Mouse (Mus musculus): ENCODE data around the gene Cfap161. TPM values are rescaled to one million over a fixed set of nuclear protein-coding genes. Genes with fewer than 3 reads are reported as not detected.

The Cfap161 gene
- total RNA-seq, 2 experiments from 2014 or later, result not detected

DNA sequence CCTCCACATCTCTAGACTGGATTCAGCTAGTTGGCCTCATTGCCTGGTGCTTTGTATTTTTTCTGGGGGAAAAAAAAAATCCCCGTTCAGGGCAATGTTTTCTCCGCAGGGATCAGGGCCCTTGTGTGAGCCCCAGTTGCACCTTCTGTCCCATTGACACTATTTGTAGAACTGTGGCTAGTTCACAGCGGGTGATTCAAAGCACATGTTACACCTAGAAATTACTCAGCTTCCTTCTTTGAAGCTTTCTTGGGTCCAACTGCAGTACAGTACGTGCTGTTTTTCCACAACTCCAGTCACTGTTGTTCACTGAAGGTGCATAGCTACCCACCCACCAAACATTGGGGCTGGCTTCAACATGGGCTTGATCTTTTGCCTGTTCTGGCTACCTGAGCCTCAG lies 9.1 kb upstream of the Cfap161 start:
- DNase-seq (ENCODE audit: low spot score), result no peak
- intact Hi-C loops (cut with DNase I), result loop anchor here (2.0 kb wide), 2 partner anchors 107 to 135 kb away; no protein-coding TSS in a partner anchor

DNA sequence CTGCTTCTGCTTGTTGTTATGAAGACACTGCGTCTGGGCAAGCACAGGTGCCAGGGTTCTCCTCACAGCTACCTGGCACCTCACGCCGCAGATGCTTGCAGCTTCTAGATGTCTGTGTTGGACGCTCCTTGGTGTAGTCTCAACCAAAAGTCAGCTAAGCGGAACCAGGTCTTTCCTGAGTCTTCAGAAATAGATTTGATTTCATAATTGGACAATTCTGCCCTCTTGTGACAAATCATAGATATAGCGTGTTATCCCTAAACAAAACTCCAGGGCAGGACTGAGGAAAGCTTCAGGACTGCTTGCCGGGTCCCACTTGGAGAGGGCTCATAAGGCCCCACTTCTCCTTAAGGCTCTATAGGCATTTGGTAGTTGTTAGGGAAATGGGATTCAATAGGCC lies 7.8 kb upstream of the Cfap161 start:
- intact Hi-C loops (cut with DNase I), result loop anchor here (1.0 to 2.0 kb wide), 3 partner anchors 106 to 233 kb away; no protein-coding TSS in a partner anchor
- no peak for DNase-seq (ENCODE audit: low spot score)

DNA sequence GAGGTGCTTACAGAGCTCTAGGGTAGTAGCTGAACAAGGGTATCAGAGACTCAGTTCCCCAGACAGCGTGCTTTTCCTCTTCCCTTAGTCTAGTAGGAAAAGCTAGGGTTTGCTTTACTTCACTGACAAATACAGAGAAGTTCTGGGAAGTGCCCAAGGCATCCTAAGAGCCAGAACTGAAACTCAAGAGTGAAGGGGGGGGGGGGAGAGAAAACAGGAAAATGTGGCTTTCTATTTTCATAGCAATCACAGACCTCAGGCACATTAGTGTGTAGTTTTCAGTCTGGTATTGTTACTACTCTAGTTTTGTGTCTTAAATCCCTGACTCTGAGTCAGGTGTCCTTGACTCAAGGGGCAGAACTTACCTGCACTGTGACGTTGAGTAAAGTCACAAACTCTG lies 7.3 kb upstream of the Cfap161 start:
- intact Hi-C loops (cut with DNase I), result loop anchor here (1.0 to 2.0 kb wide), 3 partner anchors 105 to 233 kb away; no protein-coding TSS in a partner anchor
- no peak for DNase-seq (ENCODE audit: low spot score)

DNA sequence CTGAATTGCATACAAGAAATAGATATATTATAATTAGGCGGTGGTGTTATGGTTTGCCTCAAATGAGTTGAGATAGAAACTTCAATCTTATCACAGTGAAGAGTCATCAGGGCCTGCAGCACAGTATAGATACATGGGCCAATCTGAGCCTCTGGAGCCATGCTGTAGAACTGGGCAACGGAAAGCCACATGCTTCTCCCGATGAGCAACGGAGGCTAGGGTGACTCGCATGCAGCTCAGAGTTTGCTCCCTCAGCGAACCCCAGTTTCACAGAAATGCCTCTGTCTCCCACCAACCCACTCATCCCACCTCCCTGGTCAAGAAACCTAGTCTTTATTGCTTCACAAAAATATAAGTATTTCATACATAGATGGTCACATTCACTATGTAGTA lies 6.8 kb upstream of the Cfap161 start:
- intact Hi-C loops (cut with DNase I), result loop anchor here (1.0 kb wide), 1 partner anchor 24 kb away; no protein-coding TSS in a partner anchor
- DNase-seq (ENCODE audit: low spot score), result no peak

DNA sequence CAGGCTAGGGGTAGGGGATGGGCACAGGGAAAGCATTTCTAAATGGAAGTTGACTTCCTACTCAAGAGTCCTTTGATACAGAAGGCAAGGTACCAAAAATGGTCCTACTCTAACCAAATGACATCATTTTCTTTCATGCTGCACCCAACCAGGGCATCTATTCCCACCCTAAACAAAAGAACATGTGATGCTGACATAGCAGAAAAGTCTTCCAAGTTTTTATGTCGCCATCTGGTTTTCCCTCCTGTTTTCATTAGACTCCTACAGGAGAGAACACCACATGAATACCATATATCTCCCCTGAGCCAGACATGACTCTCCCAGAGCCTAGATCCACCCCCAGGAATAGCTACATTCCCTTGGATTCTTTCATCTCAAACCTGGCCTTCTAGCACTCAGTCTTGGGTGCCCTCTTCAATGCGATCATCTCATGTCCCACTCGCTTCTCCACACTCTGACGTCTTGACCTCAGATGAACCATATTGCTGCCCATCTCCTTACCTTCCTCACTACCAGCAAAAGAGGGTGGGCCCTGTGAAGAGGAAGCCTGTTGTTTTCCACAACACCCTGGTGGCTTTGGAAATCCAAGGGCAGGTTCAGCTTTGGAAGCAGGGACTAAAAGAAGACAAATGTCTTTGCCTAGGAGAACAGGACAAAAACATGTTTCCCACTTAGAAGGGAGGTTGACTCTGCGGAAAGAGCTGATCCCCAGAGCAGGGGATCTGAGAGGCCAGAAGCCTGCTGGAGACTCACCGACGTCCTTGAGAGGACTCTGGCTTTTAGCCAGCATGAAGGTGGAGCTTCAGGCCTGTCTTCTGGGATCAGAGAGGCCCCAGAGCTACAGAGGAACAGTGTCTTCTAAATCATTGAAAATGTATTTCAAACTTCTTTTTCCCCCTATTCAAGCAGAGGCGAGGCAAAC lies 6.1 kb upstream of the Cfap161 start:
- no peak for DNase-seq (ENCODE audit: low spot score)
- intact Hi-C loops (cut with DNase I), result loop anchor here (1.0 kb wide), 1 partner anchor 24 kb away; no protein-coding TSS in a partner anchor

DNA sequence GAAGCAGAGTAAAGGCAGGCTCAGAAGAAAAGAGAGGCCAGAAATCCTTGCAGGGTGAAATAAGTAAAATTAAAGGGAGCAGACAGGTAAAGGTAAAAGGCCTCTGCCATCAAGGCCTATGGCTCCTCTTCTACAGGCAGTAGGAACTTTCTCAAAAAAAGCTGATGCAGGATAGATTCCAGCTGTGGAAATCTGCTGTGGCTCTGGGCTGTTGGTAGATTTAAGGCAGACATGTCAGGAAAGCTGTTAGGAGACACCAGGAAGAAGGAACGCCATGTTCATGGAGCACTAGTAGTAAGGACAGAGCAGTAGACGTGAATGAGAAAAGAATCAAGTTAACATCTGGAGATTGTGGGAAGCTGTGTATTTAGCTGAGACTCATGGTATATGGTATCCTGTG lies 5.4 kb upstream of the Cfap161 start:
- DNase-seq (ENCODE audit: low spot score), result no peak
- intact Hi-C loops (cut with DNase I), result no loop called here

DNA sequence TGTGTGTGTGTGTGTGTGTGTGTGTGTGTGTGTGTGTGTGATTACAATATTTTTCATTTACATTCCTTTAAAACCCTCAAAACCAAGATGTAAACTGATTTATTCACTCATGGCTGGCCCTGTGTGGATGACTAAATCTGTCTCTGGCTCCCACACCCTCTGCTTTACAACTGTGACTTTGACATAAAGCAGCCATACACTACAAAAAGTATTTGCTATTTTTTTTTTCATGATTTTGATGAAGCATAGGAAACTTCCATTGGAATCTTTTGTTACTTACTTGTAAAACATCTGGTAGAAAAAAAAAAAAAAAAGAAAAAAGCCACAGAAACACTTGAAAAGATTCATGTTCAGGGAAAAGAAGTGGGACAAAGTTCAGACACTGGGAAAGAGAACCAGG lies 3.3 kb upstream of the Cfap161 start:
- intact Hi-C loops (cut with DNase I), result no loop called here
- DNase-seq (ENCODE audit: low spot score), result no peak

DNA sequence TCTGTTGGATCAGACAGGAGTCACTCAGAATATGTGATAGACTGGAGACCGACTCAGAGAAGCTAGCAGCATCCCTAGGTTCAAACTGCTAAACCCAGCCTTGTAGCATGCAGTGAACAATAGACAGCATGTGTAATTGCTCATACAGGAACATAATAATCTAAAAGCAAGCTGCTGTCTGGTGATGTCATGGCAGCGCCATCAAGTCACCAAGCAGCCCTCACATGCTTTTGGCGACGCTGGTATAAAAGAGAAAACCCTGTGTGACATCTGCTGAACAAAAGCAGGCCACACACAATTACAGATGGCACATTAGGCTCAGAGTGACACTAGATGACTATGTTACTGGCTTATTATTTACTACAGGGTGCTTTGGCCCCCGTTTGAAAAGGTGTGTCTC lies 1.5 kb upstream of the Cfap161 start:
- intact Hi-C loops (cut with DNase I), result no loop called here
- no peak for DNase-seq (ENCODE audit: low spot score)

DNA sequence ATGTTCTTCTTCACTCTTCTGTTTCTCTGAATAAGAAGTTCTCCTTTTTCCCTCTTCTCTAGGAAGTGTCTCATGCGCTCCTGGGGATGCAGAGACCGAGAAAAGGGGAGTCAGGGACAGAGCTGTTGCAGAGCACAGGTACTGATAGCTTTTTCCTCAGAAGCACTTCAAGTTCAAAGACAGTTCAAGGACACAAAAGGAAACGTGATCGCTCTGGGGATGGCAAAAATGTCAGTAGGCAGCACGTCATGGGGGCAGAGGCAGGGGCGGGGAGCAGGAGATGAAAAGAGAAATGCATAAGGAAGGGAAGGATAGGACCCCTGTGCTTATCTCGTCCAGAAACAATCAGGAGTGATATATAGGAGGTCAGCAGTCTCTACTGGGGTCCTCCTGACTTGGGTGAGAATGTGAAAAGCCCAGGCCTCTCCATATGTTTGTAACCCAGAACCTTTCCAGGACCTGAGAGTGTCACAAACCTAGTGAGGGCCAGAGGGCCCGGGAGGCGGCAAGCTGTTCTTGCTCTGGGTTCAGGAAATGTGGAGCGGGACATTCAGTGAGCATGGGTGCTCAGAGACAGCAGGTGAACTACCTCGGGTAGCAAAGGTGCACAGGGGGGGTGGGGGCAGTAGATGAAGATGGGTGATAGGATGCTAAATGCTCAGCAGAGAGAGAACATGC lies 535 bp downstream of the Cfap161 start:
- no peak for DNase-seq (ENCODE audit: low spot score)

DNA sequence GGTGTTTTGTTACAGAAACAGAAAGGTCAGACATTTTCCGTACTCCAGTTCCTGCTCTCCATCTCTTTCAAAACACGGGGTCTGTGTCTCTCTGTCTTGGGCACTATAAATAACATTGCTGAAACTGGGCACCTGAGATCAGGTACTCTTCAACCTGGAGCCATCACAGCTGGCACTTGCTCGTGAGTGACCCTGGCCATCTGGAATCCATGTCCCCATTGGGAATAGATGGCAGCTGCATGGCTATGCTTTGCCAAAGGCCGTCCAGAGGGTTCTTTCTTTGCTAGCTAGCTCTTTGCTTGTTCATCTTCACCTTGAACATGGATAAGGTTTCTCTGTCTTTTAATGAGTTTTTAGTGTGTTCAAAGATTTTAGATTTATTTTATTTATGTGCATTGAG lies 13.8 kb downstream of the Cfap161 start:
- DNase-seq (ENCODE audit: low spot score), result no peak
- intact Hi-C loops (cut with DNase I), result no loop called here

More for the DNA sequence above, 535 bp downstream of the Cfap161 start:
- intact Hi-C loops (cut with DNase I), result no loop called here

DNA sequence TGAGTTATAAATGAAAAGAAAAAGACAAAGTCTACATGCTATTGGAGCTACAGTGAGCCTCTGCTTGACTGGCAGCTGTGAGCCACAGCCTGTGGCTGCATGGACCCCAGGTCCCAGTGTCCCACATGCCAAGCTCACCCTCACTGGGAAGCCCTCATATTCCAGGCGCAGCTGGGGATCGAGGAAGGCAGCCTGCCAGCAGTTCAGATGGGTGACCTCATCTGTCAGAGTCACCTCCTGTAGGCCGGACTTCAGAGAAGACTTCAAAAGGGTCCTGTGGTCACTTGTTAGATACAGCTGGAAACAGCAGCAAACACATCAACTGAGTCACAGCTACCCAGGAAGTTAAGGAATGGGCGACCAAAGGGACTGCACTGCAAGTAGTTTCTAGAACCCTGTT lies 14.7 kb downstream of the Cfap161 start:
- intact Hi-C loops (cut with DNase I), result no loop called here

DNA sequence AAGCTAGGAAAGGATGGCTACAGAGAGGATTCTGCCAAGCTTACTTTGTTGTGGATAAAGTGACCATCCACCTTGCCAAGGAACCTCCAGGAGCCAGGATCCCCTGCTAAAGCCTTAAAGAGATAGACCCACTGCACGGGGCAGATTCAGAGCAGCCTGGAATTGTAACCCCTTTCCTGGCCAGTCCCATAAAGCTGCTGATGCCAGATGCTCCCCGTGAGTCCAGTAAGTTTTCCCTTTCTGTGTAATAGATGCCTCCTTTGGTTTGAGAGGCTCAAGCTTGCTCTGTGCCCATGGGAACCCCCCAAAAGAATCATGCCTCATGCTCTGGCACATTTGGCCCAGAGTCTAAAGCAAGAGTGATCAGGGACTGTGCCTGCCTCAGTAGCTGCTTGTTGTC lies 15.7 kb downstream of the Cfap161 start:
- intact Hi-C loops (cut with DNase I), result no loop called here
- DNase-seq (ENCODE audit: low spot score), result no peak

More for the DNA sequence above, 14.7 kb downstream of the Cfap161 start:
- no peak for DNase-seq (ENCODE audit: low spot score)

DNA sequence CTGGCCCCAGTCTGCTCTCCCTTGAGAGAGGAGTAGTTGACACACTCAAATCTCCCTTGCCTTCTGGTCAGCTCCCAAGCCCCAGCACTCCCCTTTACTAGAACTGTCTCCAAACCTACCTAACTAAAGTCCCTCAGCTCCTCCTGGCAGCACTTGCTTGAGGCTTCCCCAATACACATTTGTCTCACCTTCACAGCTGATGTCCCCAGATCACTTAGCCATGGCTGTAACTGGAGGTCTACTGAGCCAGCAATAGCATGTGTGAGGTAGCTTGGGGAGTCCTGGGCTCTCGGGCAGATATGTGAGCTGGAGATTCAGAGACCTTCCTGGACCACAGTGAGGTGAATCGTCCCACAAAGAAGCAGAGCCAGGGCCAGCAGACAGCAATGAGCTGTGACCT lies 16.2 kb downstream of the Cfap161 start:
- intact Hi-C loops (cut with DNase I), result no loop called here
- no peak for DNase-seq (ENCODE audit: low spot score)

DNA sequence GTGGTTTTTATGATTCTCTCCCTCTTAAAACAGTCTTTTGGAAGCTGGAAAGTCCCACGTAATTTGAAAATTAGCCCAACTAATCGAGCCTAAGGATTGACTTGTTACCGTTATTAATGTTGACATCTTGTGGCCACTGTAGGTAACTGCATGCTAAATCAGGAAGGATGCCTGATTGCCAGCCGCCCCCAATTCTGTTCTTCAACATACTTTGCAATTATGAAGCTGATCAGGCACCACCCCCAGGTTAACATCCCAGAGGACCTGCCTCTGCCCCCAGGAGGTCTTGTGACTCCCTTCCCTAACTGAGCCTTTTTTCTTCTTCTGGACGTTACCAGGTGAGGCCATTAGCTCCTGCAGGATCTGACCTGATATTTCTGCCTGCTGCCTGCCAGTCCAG lies 20.0 kb downstream of the Cfap161 start:
- intact Hi-C loops (cut with DNase I), result loop anchor here (1.0 to 2.0 kb wide), 3 partner anchors 78 to 206 kb away; no protein-coding TSS in a partner anchor
- DNase-seq (ENCODE audit: low spot score), result no peak

DNA sequence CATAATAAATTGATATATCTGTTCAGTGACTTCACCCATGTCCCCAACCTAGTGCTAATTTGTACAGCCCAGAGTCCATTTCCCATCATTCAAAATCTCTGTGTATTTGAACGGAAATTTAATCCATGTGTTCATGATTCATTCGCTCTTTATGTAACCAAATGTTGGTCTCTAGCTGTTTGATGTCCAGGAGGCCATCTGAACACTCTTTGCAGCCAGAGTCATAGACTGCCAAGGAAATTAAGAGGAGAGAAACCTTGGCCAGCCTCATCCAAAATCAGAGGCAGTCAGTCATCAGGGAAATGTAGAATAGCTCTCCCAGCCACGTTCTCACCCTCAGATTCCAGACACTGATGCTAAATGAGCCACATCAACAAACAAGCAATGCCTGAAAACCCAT lies 31.0 kb downstream of the Cfap161 start:
- intact Hi-C loops (cut with DNase I), result no loop called here
- no peak for DNase-seq (ENCODE audit: low spot score)

DNA sequence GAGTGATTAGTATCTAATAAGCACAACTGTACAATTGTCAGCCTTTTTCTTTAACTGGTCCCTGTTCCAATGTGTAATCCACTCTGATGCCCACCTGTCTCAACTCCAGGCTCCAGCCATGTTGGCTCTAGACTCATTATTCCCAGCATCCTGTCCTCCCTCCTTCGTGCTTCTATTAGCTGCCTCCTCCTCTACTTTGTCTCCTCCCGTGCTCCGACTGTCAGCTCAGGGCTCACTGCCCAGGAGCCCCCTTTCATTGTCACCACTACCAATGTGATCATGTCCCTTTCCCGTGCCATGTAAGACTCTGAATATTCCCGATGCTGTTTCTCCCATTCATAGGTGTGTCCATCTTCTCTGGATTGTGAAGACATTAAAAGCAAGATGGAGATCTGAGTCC lies 32.3 kb downstream of the Cfap161 start:
- intact Hi-C loops (cut with DNase I), result no loop called here
- DNase-seq (ENCODE audit: low spot score), result no peak

DNA sequence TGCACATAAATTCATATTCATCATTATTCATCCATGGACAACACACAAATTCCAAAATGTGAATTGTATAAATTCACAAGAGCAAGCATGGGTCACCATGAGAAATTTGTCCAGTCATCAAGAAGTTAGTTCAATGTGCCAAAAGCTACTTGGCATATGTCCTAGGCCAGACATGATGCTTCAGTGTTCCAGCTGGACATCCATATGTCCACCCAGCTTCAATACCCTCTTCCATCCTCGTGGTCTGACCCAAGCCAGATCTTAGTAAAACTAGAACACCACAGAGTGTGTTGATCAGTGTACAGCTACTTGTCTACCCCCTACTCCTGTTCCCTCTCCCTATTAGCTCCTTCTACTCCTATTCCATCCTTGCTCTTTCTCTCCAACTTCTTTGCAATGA lies 43.6 kb downstream of the Cfap161 start:
- no peak for DNase-seq (ENCODE audit: low spot score)
- intact Hi-C loops (cut with DNase I), result no loop called here

DNA sequence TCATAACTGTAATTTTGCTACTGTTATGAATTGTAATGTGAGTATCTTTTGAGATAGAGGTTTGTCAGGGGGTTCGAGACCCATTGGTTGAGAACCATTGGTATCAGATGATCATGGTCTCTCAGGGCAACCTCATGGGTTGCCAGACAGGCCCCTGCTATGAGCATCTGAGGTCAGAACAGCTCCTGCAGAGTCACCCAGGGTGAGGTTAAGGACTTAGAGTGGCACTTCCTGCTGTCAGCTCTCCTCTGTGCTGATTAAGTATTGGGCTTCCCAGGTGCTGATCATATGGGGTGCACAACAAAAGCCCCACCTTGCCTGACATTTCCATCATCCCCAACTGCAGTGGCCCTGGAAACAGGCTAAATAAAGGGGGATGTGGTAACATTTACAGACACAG lies 46.3 kb downstream of the Cfap161 start:
- intact Hi-C loops (cut with DNase I), result no loop called here
- DNase-seq (ENCODE audit: low spot score), result no peak

DNA sequence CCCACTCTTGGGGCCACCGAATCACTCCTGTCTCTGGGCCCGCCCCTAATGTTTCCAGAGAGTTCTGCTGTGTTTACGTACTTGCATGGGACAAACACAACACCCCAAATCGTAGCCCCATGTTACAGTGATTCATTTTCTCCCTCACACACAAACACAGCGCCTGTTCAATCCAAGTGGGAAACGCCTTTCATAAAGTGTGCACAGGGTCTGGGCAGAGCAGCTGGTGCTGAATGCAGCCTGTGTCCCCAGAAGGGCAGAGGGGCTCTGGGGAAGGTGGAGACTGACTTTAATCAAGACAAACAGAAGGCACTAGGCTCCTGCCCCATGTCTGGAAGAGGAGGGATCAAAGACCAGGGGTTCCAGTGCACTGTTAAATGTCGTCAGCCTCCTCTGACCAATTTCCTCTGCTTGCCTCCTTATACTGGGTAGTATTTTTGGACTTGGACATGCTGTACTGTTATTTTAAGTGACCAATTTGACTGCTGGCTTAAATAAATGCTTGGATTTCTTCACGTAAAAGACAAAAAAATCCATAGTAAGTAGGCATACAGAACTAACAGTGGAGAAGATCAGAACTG lies 48.5 kb downstream of the Cfap161 start:
- intact Hi-C loops (cut with DNase I), result no loop called here

DNA sequence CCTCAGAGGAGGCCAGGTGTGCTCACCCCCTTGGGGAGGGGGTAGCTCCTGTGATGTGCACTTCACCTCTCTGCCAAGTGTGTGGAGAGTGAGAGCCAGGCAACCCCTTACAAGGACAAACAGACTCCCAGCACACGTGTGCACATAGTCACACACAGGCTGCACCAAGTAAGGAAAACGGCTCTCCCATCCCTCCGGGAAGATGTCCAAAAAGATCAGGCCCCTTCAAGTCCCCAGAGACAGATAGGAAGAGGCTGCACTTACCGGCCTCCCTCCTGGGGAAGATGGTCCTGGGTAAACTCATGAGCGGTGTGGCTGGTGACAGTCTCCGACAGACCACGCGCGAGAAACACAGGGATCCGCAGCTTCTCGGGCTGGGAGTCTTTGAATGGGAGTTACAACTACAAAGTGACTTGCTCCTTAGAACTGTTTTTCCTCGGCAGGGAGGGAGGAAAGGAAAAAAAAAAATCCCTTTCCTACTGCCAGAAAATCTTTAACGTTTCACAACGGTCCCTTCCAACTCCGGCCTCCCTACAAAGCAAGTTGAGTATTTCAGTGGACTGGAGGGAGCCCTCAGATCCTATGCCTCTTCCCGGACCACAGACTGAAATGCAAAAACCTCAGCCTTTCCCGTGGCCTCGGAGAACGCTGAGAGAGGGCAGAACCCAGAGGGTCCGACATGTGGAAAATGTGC lies 49.1 kb downstream of the Cfap161 start, which contains the start of gene Il16:
Il16 (minus strand) TSS at position 314 of the 694 bp plus-strand sequence.
- no peak for DNase-seq (ENCODE audit: low spot score)
- intact Hi-C loops (cut with DNase I), result no loop called here

More for the DNA sequence above, 48.5 kb downstream of the Cfap161 start:
- DNase-seq (ENCODE audit: low spot score), result no peak
